Mouse (Mus musculus) small intestine, adult 2 months (tissue): Measurements from ENCODE around the gene Dpf2. TPM values are rescaled to one million over a fixed set of nuclear protein-coding genes. Genes with fewer than 3 reads are reported as not detected.

ENCODE experiments used
- H3K27ac ChIP-seq: fragments of 200-500 bp; 2 replicates; pipeline ENCODE4 v1.5.1; 2012; ENCODE audit warnings: low read depth, low read length, control low read depth, inconsistent platforms; ENCODE audit not compliant: insufficient read depth
- H3K27me3 ChIP-seq: fragments of 200-500 bp; 2 replicates; pipeline ENCODE4 v1.6.1; 2012; ENCODE audit warnings: mild to moderate bottlenecking, moderate library complexity, low read length, inconsistent platforms; ENCODE audit not compliant: control insufficient read depth, insufficient read depth
- H3K36me3 ChIP-seq: fragments of 200-500 bp; 2 replicates; pipeline ENCODE4 v1.6.1; 2012; ENCODE audit warnings: mild to moderate bottlenecking, low read length, control low read depth, inconsistent platforms; ENCODE audit not compliant: control insufficient read depth, insufficient read depth
- H3K4me1 ChIP-seq: fragments of 200-500 bp; 2 replicates; pipeline ENCODE4 v1.6.1; 2012; ENCODE audit warnings: low read length, inconsistent platforms, mixed read lengths; ENCODE audit not compliant: control insufficient read depth, insufficient read depth, insufficient read length
- H3K4me3 ChIP-seq: fragments of 200-500 bp; 2 replicates; pipeline ENCODE4 v1.5.1; 2012; ENCODE audit warnings: low read depth, mild to moderate bottlenecking, control low read depth, inconsistent platforms, low read length, moderate library complexity
- CTCF ChIP-seq: fragments of 200-500 bp; IDR thresholded peaks from 2 replicates; pipeline ENCODE4 v1.5.1; 2012; ENCODE audit warnings: low read depth, mild to moderate bottlenecking, control low read depth, inconsistent platforms, low read length, moderate library complexity, mixed read lengths; ENCODE audit not compliant: insufficient replicate concordance, insufficient read length; ENCODE audit errors: extremely low read depth
- POLR2A ChIP-seq: fragments of 200-500 bp; IDR thresholded peaks from 2 replicates; pipeline ENCODE4 v1.6.1; 2012; ENCODE audit warnings: low read depth, mild to moderate bottlenecking, control low read depth, inconsistent platforms, low read length, moderate library complexity
- WGBS: fragments of 180-500 bp; shearing (Covaris S2); methylation state at CpG from one replicate; pipeline ENCODE4 v1.1.7; 2018; 5-methylcytosine and 5-hydroxymethylcytosine counted together
- polyA plus RNA-seq: library from polyadenylated mRNA; depleted of rRNA; stranded (reverse); fragments of >200 nt; gene quantifications from 2 replicates; pipeline ENCODE4 v1.2.3, GENCODE M21; 2012

The Dpf2 gene
- polyA plus RNA-seq, 1 experiment, result 64.3 TPM

DNA sequence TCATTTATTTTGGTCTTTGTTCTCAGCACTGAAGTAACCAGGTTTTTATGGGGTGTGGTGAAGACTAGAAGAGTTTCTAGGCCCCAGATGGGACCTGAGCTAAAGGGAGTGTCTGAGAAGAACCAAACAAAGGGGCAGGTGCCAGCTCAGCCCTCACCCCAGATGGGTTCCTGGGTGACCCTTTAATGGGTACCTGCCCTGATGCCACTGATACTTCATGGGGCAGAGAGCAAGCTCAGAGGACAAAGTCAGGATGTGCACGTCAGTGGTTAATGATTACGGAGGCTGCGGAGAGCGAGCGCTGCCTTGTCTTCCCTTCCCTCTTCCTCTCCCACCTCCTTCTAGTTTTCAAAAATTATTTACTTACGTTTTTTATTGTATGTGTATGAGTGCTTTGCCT is 31.7 kb downstream of the Dpf2 start:
- no peaks in the 10 kb centered on the region for H3K27me3 ChIP-seq
- H3K36me3 ChIP-seq, result peaks cover 35% of the 10 kb centered on the region
- no peak overlapping the region for H3K4me3 ChIP-seq
- peaks cover 55% of the 10 kb centered on the region for H3K4me1 ChIP-seq
- 33% methylated on average over 6 of the region's 6 CpGs for WGBS
- H3K27ac ChIP-seq, result peak overlapping the region; percentile 98
- TF ChIP-seq CTCF, result no peak
- TF ChIP-seq POLR2A, result no peak; the same call in 1 of the 2 replicates

DNA sequence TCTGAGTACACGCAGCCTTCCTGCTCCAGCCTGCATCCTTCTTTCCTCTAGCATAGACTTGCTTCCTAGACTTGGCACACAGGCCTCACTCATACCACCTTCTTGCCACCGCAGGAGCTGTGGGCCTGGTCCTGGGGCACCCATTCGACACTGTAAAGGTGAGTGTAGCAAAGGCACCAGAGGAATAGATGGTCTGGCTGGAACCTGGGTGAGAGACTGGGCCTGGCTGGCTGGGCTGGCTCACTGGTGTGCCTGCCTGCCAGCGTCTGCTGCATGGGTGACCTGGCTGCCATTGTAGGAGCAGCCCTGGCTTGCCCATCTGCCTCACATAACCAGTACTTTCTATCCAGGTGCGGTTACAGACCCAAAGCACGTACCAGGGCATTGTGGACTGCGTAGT is 33.1 kb downstream of the Dpf2 start:
- peaks cover 28% of the 10 kb centered on the region for H3K36me3 ChIP-seq
- H3K4me1 ChIP-seq, result peaks cover 53% of the 10 kb centered on the region
- WGBS, result 87% methylated on average over 7 of the region's 7 CpGs
- TF ChIP-seq CTCF (no peak), POLR2A (no peak)
- peak overlapping the region; percentile 54 for H3K4me3 ChIP-seq
- H3K27ac ChIP-seq, result peak overlapping the region; percentile 98
- no peaks in the 10 kb centered on the region for H3K27me3 ChIP-seq

DNA sequence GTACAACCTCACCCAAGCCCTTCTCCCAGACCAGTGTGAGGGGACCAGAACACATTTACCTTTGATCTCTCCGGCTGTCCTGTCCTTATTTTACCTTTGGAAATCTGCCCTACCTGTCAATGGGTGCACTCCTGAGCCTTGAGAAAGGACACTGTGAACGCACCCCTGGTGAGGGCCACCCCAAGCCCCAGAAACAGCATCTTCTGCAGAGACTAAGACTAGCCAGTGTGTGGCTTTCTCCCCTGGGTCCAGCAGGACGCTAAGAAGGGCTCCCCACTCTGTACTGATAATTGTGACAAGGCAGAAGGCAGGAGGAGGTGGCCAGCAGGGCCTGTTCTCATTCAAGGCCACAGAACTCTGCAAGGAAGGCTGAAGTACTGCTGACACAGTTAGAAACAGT is 33.9 kb downstream of the Dpf2 start:
- no peaks in the 10 kb centered on the region for H3K27me3 ChIP-seq
- peaks cover 24% of the 10 kb centered on the region for H3K36me3 ChIP-seq
- TF ChIP-seq POLR2A (no peak), CTCF (no peak)
- WGBS, result 26% methylated on average over 3 of the region's 3 CpGs
- peak overlapping the region; percentile 62 for H3K4me3 ChIP-seq
- peaks cover 47% of the 10 kb centered on the region for H3K4me1 ChIP-seq
- peak overlapping the region; percentile 98 for H3K27ac ChIP-seq

DNA sequence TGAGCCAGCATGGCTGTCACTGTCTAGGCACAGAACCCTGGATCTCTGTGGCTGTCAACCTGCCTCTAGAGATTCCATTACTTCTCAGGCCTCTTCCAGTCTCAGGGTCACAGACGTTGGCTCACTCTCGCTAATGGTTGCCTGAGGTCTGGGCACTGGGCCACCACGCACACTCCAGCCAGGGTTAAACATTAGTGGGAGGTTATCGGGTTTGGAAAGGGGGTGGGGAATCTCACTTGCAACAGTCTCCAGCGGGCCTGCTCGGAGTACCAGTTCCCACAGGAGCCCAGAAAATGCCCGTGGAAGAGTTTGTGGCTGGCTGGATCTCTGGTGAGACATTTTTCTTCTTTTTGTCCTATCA is 34.5 kb downstream of the Dpf2 start:
- TF ChIP-seq CTCF, result no peak
- peak; percentile 42; the same call in 1 of the 2 replicates for TF ChIP-seq POLR2A
- peak overlapping the region; percentile 98 for H3K27ac ChIP-seq
- WGBS, result 11% methylated on average over 7 of the region's 7 CpGs

DNA sequence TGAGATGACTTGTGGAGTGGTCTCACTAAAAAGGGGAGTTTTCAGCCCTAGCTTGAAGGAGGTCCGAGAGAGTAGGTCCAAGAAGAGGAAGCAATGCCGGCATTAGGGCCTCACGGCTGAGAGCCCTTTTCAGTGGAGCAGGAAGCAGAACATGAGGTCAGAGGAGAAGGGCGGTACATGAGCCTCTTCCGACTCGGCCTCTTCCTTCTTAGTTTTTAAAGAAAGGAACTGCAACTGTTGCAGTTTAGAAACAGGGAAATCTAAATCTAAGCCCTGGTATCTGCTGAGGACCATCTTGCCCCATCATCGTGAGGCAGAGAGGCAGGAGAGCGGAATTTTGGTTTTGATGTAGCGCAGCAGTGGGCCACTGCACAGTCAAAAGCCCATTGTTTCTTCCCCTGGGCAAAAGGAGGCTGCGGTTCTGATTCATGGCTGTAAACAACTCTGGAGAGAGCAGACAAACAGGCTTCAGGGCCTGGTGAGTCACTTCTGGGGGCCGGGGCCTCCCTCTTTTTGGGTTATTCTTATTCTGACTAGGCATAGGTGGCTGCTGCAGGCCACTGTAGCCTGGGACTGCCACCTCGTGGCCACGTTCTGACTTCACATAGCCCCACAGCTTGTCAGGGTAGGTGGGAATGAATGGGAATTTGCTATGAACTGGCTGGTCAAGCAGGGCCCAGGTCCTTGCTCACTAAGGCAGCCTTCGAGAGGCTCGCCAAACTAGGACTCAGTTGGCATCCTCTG is 35.0 kb downstream of the Dpf2 start, which contains the start of gene Slc25a45:
TSS of gene Slc25a45 (plus strand) at position 191 of the 744 bp plus-strand sequence.
- Histone ChIP-seq H3K4me1 (peaks cover 43% of the 10 kb centered on the region), H3K27ac (peak within 1 kb of the TSS; percentile 98), H3K36me3 (peaks cover 21% of the 10 kb centered on the region), H3K27me3 (no peaks in the 10 kb centered on the region), H3K4me3 (peak within 1 kb of the TSS; percentile 62)
- TF ChIP-seq POLR2A (no peak; the same call in 1 of the 2 replicates), CTCF (peak; percentile 75; the same call in 1 of the 2 replicates)
- 33% methylated on average over 15 of the region's 15 CpGs for WGBS

More for the DNA sequence above, 34.5 kb downstream of the Dpf2 start:
- peaks cover 41% of the 10 kb centered on the region for H3K4me1 ChIP-seq
- H3K4me3 ChIP-seq, result peak overlapping the region; percentile 62
- H3K27me3 ChIP-seq, result no peaks in the 10 kb centered on the region
- peaks cover 22% of the 10 kb centered on the region for H3K36me3 ChIP-seq

DNA sequence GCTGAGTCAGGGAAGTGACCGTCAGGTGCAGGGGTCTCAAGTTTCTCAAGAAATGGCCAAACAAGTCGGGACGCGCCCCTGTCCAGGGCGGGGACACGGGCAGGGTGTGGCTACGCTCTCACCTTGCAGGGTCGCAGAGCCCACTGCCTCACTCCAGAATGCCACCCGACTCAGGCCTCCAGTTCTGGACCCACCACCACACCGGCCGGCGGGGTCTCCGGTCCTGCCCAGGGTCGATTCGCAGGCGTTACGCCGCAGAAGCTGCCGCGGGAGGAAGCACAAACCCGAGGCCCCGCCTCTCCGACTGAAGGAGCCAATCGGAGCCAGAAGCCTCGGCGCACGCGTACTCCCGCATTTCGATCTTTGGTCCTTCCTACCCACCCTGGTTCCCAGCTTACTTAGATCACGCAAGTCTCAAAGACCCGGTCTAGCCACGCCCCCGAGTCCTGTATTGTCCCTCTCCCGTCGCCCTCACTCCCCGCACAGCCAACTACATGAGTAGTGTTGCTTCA is 37.8 kb downstream of the Dpf2 start, which contains the start of gene Frmd8:
TSS of gene Frmd8 (minus strand) at position 306 of the 512 bp plus-strand sequence.
- Histone ChIP-seq H3K27me3 (no peaks in the 10 kb centered on the region), H3K36me3 (peaks cover 14% of the 10 kb centered on the region), H3K4me3 (peak within 1 kb of the TSS; percentile 85), H3K4me1 (peaks cover 28% of the 10 kb centered on the region), H3K27ac (peak within 1 kb of the TSS; percentile 43; the same call in 1 of the 2 replicates)
- under 1% methylated on average over 37 of the region's 37 CpGs for WGBS
- TF ChIP-seq CTCF, result no peak
- TF ChIP-seq POLR2A, result peak; percentile 65

DNA sequence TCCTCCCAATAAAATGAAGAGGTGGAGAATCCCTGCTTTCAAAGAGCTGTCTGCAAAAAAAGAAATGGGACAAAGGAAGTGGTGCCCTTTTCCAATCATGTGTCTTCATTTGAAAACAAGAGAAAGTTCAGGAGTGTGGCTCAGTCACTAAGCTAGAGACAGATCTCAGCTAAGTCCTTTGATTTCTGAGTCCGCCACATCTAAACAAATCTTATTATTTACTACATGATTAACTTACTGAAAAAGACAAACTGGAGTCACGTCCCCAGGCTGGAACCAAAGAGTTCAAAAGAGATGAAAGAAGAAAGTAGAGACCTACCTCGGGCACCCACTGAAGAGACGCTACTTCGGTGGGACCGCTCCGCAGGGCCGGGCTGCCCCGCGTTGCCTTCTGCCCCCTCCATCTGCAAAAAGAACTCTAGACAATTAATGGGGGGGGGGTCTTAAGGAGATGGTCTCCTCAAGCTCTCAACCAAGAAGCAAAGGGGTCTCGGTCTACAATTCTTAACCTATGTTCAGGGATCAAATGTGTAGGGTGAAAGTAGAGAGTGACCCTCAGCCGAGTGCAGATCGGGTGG is 38.3 kb downstream of the Dpf2 start:
- peak overlapping the region; percentile 85 for H3K4me3 ChIP-seq
- peaks cover 23% of the 10 kb centered on the region for H3K4me1 ChIP-seq
- 3% methylated on average over 13 of the region's 13 CpGs for WGBS
- peaks cover 15% of the 10 kb centered on the region for H3K36me3 ChIP-seq
- H3K27ac ChIP-seq, result peak overlapping the region; percentile 43; the same call in 1 of the 2 replicates
- H3K27me3 ChIP-seq, result no peaks in the 10 kb centered on the region
- no peak for TF ChIP-seq POLR2A
- TF ChIP-seq CTCF, result no peak
